Mouse (Mus musculus): Measurements from ENCODE around the gene Rab8a. TPM values are rescaled to one million over a fixed set of nuclear protein-coding genes. Genes with fewer than 3 reads are reported as not detected.

Rab8a gene
- polyA plus RNA-seq (2012; rRNA removed), result 59.8 and 60.7 TPM in 2 replicates

DNA sequence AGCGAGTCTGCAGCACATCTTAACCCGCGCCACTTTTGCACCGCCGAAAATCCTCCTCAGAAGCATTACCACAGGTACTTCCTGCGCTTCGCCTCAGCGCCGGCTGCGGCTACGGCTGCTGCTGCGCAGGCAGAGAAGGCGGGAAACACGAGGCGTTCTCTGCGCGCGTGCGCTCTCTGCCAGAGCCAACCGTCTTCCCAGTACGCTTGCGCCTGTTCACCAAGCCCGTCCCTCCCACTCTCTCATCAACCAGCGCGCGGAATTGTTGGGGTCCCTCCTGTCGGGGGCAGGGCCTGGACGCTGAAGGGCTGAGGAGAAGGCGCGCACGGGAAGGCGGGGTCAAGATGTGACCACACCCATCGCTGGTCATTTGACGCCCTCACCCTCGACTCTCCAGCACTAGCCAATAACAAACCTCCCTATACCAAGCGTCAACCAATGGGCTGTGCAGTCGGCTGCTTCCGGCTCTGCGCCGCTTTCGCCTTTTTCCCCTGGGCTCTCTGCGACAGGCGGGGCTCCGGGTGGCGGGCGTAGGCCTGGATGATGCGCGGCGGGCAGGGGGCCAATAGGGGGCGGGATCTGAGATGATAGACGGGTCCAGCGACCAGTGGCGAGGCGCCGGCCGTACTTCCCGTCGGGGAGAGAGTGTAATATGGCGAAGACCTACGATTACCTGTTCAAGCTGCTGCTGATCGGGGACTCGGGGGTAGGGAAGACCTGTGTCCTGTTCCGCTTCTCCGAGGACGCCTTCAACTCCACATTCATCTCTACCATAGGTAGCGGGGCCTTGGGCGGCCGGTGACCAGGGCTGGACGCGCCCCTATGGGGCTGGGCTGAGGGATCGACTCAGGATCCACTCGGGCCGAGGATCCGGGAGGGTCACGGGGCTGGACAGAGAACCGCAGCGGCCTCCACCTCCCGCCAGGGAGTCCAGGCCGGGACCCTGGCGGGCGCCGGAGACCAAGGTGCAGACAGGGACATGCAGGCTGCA is at the start of gene Rab8a:
TSS of gene Rab8a (plus strand) at position 494 of the 991 bp plus-strand sequence.

DNA sequence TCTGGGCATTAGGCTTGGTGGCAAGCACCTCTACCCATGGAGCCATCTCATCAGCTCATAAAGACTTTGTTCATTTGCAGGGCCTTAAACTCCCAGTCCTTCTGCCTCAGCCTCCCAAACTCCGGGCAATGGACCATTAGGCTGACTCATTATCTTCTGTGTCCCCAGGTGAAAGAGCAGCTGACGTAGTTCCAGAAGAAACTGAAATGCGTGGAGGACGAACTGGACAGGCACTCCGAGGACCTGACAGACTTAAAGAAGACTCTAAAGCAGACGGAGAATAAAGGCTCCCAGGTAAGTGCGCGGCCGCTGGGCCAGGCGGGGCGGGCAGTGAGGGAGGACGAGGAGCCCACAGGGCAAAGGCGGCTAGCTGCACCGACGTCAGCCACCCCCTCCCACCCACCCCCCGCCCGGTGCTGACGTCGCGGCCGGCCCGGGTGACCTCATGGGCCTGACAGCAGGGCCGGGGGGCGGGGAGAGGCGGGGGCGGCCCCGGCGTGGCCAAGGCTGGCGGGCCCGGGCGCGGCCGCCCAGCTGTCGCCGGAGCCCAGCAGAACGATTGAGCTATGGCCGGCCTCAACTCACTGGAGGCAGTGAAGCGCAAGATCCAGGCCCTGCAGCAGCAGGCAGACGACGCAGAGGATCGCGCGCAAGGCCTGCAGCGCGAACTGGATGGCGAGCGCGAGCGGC is 26.1 kb upstream of the Rab8a start, which contains the start of gene Tpm4:
TSS of gene Tpm4 (plus strand) at position 220 of the 690 bp plus-strand sequence.

DNA sequence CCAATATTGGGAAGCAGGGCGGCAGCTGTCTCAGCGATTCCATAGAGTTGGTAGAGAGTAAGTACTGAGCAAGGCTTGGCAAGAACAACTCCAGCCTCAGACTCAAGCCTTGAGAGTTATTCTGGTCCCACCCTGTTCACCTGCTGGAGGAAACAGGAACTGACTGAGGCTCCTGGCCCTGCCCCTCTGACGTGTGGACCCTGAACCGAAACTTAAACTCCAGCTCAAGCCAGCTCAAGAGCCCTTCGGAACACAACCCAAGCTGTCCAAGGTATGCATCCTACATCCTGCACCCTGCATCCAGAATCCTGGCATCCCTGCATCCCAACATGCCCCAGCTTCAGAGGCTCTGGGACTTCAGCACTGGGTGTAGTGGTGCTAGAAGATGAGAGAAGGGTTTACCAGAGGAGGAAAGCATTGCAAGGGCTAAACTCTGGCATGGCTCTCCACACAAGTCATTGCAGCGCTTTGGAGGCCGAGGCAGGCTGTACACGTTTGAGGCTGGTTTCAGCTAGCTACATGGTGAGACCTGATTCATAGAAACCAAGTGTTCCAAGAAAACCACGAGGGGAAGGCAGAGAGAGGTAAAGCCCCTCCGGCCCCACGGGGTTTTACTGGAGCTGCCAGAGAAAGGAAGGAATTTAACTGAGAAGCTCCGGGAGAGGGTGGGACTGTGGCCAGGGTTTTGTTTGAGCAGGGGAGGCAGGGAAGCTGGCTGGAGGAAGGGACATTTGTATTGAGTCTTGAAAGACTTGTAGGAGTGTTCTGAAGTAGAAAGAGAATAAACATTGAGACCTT is 28.6 kb downstream of the Rab8a start, which contains the start of gene Hsh2d:
TSS of gene Hsh2d (plus strand) at position 222 of the 798 bp plus-strand sequence.

DNA sequence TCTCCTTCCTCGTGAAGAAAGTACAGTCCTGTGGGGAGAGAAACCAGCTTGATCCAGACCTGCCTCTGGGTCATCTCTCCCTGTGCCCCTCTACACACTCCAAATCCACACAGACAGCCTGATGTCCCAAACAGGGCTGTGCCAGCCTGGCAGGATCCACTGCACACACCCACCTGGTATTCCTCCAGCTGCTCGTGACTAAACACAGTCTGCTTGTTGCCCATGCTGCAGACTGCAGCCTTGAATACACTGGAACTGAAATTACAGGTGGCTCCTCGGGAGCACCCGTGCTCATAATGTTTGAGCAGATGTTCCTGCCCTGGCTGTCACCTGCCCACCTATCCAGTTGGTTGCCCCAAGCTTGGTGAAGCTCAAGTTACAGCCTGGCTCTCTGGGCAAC is 51.8 kb downstream of the Rab8a start, which contains the start of gene Cib3:
TSS of gene Cib3 (minus strand) at position 87 of the 400 bp plus-strand sequence.

DNA sequence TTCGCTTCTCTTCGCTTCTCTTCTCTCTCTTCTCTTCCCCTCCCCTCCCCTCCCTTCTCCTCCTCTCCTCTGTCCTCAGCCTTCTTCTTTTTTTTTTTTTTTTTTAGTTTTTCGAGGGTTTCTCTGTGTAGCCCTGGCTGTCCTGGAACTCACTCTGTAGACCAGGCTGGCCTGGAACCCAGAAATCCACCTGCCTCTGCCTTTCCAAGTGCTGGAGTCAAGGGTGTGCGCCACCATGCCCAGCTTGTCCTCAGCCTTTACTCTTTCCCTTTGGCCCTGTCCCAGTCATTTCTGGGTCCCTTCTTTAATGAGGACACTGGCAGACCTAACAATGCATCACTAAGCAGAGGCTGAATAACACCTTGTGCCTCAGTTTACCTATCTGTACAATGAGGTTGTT is 52.5 kb downstream of the Rab8a start, which contains the start of gene Gm11034:
TSS of gene Gm11034 (minus strand) at position 101 of the 400 bp plus-strand sequence.

DNA sequence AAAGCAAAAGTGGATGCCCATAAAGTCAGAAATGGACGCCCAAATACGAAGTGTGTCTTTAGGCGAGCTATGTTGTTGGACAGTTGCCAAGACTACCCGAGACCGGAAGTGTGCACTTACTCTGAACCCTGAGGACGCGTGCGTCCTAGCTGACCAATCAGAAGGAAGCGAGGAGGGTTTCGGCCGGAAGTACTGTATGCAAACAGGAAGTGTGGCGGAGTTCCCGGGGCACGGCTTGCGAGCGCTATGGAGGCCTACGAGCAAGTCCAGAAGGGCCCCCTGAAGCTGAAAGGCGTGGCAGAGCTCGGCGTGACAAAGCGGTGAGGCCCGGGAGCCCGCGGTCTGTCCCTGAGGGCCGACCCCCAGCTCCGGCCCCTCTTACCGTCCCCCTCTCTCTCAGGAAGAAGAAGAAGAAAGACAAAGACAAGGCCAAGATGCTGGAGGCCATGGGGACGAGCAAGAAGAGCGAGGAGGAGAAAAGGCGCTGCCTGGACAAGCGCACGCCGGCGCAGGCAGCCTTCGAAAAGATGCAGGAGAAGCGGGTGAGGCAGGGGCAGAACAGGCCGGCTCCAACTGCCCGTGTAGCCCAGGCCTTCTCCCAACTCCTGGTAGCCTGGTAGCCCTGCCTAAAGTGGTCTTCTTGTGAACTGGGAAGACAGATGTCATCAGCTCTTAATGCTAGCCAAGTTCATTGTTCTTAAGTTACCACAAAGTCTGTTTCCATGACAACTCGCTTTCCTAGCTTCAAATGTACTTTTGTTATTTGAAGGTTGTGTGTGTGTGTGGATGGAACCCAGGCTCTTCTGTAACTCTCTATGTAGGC is 58.8 kb downstream of the Rab8a start, which contains the start of gene Fam32a:
TSS of gene Fam32a (plus strand) at position 190 of the 823 bp plus-strand sequence.

Other genes starting within 250 kb of the Rab8a start
- gene Zfp961, start 210.2 kb upstream of the Rab8a start, polyA plus RNA-seq (2012; rRNA removed), result 8.4 and 9.4 TPM in 2 replicates
- 0.83 and 1.2 TPM in 2 replicates for gene Cyp4f18, start 151.6 kb upstream of the Rab8a start, polyA plus RNA-seq (2012; rRNA removed)
- gene Olfr372, start 120.0 kb upstream of the Rab8a start, polyA plus RNA-seq (2012; rRNA removed), result not detected in 2 replicates
- gene Olfr373, start 78.0 kb upstream of the Rab8a start, polyA plus RNA-seq (2012; rRNA removed), result not detected in 2 replicates
- gene Olfr374, start 54.2 kb upstream of the Rab8a start, polyA plus RNA-seq (2012; rRNA removed), result not detected in 2 replicates
- 54.5 and 55.8 TPM in 2 replicates for gene Tpm4, start 26.2 kb upstream of the Rab8a start, polyA plus RNA-seq (2012; rRNA removed)
- 0.14 and 0.36 TPM in 2 replicates for gene Hsh2d, start 28.4 kb downstream of the Rab8a start, polyA plus RNA-seq (2012; rRNA removed)
- gene Cib3, start 51.6 kb downstream of the Rab8a start, polyA plus RNA-seq (2012; rRNA removed), result not detected in 2 replicates
- not detected in 2 replicates for gene Gm11034, start 52.4 kb downstream of the Rab8a start, polyA plus RNA-seq (2012; rRNA removed)
- gene Fam32a, start 58.5 kb downstream of the Rab8a start, polyA plus RNA-seq (2012; rRNA removed), result 28.7 and 30.2 TPM in 2 replicates
- gene Ap1m1, start 78.8 kb downstream of the Rab8a start, polyA plus RNA-seq (2012; rRNA removed), result 34.5 and 39.2 TPM in 2 replicates
- gene Gm10282, start 144.1 kb downstream of the Rab8a start, polyA plus RNA-seq (2012; rRNA removed), result 7.9 and 8.8 TPM in 2 replicates
- gene Klf2, start 157.8 kb downstream of the Rab8a start, polyA plus RNA-seq (2012; rRNA removed), result 3.1 TPM in 2 replicates

Measured in liver, embryonic 14 days (tissue).